Mouse (Mus musculus) left cerebral cortex, adult 9 months (tissue): ENCODE data around the gene Pde4a.
A peak's percentile ranks its signal among the peaks of the same experiment; 100 is the strongest.
"Not testable (repeated sequence)": the region's sequence is repeated elsewhere in the genome, so short reads cannot be mapped to it uniquely, and the experiment has no call there.

Experiments used
- DNase-seq, 2 experiments: peaks; one replicate each; pipeline ENCODE4 v3.0.0; 2022; ENCODE audit warnings: low spot score in 2 of 2

The Pde4a gene

DNA sequence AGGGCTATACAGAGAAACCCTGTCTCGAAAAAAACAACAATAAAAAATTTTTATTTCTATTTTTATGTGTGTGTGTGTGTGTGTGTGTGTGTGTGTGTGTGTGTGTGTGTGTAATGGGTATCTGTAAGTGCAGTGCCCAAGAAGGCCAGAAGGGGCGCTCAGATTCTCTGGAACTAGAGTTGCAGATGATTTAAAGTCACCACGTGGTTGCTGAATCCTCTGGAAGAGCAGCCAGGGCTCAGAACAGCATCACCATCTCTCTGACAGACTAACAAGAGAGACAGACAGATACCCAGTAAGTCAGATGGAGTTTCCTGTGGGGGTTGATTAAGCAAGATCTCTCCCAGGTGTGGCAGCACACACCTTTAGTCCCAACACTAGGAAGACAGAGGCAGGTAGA lies 54.3 kb downstream of the Pde4a start:
- no peak for DNase-seq

DNA sequence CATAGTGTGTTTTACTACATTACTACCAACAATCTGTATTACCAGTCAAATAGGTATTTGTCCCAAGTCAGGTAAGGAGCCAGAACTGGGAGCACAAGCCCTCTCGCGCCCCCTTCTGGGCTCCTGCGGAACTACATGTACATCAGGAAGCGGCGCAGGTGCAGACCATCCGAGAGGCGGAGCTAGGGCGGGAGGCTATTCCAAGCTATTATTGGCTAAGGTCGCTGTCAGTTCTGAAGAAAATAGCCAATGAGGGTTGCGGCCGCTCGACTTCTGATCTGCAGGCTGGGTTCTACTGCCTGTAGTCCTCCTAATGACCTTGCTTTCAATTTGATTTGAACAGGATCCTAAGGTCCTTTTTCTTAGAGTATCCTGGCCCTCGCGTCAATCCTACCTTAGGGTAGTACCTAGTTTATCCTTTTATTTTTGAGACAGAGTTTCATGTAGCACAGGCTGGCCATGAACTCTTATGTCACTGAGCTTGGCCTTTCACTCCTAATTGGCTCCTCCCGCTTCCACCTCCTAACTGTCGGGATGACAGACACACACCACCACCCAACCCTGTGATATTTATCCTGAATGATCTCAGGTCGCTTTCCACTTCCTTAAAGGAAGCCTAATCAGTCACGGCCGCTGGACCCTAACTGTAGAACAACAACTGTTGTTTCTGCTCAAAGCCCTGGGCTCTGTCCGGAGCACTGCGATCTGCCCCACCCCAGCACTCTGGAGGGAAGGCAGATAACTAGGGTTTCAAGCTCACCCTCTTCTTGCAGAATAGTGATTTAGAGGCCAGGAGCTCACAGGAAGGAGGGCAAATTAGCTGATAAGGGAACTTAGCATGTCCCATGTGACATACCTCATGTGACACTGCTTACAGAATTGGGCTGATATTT lies 55.2 kb downstream of the Pde4a start:
- peak; percentile 87 to 96 for DNase-seq

DNA sequence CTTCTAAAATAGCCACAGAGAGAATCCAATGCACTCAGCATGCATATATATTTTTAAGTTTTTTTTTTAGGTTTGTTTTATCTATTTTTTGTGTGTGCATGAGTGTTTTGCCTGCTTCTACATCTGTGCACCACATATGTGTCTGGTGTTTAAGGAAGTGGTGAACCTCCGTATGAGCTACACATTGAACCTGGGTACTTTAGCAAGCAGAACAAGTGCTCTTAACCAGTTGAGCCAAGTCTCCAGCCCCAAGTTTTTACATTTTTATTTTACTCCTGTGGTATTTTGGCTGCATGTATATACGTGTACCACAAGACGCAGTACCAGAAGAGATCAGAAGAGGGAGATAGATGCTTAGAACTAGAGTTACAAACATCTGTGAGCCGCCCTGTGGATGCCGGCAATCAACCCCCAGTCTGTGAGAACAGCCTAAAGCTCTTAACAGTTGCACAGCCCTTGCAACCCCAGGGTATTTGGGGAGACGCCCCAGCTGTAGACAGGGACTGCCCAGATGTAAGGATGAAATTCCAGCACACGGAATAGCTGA lies 55.9 kb downstream of the Pde4a start:
- peak in 1 of 2 experiments; percentile 59 for DNase-seq

DNA sequence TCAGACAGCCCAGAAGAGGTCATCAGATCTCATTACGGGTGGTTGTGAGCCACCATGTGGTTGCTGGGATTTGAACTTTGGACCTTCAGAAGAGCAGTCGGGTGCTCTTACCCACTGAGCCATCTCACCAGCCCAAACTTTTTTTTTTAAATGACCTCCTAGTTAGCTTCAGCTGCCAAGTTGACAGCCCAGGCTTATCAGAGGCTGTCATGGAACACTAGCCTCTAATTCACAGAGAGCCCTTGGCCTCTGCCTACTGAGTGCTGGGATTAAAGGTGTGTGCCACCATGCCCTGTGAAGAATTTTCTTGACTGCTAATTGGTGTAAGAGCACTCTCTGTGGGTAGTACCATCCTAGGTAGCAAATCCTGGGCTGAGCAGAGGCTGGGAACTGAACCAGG lies 58.0 kb downstream of the Pde4a start:
- DNase-seq = not testable (repeated sequence)

DNA sequence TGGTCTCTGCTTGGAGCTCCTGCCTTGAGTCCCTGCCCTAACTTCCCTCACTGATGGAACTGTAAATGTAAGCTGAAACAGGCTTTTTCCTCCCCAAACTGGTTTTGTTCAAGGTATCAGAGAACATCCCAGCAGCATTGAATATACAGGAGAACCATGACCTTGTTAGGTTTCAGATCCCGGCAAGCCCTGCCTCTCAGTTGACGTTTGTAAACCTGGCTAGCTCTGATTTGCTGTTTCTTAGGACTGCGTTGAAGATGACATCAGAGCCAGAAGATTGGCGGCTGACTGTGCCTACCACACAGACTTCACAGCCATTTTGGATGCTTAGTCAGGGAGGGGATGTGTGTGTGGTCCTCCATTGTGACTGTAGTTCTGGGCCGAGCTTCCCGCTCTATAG lies 58.4 kb downstream of the Pde4a start:
- DNase-seq = no peak

DNA sequence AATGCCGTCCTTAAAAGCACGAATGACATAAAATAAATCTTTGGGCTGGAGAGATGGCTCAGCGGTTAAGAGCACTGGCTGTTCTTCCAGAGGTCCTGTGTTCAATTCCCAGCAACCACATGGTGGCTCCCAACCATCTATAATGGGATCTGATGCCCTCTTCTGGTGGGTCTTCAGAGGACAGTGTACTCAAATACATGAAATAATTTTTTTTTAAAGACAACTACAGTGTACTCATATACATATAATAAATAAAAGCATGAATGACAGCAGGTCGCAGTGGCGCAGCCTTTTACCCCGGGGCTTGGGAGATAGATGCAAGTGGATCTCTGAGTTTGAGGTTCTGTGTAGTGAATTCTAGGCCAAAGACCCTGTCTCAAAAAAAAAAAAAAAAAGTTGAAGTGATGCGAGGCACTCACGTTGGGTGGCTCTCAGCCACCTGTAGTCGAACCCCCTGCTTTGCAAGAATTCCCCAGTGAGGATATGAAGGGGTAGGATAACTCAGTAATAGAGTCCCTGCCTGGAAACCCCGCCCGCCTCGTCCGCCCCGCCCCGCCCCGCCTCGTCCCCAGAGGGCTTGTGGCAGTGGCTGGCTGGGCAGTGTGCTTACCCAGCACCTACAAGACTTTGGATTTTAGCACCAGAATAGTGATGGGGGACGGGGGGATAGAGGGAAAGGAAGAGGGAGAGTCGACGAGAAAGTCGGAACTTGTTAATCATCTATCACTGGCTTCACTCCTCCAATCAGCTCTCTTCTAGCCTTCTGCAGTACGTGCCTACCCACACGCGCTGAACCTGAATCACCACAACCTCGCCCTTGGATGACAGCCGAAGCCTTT lies 59.3 kb downstream of the Pde4a start:
- no peak for DNase-seq

DNA sequence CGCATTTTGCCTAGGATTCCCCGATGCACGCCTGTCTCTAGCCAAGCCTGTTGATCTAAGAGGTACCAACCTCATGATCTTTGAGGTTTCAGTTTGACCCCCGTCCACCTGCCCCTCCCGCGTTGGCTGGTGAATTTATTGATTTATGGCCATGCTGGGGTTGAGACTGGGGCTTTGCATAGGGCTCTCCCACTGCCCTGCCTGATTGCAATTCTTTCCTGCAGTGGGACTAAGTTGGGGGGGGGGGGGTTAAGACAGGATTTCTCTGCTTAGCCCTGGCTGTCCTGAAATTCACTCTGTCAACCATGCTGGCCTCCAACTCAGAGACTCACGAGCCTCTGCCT lies 59.9 kb downstream of the Pde4a start:
- DNase-seq = no peak

DNA sequence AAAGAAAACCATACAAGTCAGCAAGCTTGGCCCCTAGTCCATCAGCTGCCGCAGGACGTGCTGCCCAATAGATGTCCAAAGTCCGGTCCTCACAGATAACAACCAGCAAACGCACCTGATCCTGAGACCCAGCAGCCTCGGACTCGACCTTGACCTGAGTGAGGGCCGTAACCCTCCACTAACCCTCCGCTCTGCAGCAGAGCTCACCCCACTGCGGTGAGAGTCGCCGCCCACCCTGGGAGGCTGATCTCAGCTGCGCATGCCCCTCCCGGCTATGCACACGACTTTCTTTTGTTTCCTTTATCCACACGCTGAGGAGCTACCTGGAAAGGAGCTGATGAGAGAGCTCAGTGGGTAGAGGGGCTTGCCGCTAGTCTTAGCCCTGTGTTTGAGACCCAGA lies 61.8 kb downstream of the Pde4a start:
- no peak for DNase-seq

DNA sequence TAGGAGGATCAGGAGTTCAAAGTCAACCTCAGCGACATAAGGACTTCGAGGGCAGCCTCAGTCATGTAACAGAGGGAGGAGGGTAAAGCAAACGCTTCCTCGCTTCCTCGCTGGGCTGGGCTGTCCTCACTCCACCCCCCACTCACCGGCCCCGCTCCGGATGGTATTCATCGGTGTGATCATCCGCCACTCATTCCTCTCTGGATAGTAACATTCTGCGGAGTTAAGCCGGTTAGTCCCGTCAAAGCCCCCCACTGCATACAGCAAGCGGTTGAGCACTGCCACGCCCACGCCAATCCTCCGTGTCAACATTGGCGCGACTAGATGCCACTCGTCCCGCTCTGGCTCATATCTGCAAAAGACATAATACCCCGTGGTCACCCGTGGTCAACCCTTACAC lies 66.0 kb downstream of the Pde4a start:
- DNase-seq = no peak

DNA sequence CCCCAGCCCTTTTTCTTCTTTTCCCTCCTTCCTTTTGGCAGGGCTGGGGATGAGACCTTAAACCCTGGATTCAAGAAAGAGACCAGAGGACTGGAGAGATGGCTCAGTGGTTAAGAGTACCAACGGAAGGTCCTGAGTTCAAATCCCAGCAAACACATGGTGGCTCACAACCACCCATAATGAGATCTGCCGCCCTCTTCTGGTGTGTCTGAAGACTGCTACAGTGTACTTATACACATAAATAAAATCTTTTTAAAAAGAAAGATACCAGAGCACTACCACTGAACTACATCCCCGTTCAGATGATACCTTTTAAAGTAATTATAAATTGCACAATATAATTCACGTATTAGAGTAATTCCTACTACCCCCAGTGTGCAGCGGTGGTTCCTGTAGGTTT lies 67.4 kb downstream of the Pde4a start:
- no peak for DNase-seq

DNA sequence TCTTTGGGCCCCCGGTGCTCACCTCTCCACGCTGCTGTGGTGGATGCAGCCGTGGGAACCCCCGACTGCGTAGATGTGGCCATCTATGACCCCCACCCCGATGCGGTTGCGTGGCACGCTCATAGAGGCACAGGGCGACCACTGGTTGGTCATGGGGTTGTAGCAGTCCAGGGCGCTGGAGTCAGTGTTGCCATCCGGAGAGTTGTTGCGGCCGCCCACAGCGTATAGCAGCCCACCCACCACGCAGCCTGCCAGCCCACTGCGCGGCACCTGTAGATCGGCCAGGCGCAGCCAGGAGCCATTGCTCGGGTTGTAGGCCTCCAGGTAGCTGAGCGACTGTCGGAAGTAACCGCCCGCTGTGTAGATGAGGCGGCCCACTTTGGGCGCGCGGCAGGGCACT lies 67.9 kb downstream of the Pde4a start:
- DNase-seq = no peak

DNA sequence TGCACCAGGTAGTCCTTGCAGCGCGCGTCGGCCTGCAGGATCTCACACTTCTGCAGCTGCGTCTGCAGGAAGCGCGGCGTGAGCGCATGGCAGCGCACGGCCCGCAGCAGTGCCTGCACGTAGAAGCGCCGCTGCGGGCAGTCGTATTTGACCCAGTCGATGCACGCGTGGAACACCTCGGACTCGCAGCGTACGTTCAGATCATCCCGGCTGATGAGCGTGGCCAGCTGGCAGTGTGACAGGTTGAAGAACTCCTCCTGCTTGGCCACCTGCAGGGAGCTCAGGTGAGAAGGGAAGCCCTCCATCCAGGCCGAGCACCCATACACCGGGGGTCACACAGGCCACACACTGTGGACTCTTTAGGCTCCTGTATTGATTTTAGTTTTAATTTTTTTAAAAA lies 68.3 kb downstream of the Pde4a start:
- DNase-seq = no peak

DNA sequence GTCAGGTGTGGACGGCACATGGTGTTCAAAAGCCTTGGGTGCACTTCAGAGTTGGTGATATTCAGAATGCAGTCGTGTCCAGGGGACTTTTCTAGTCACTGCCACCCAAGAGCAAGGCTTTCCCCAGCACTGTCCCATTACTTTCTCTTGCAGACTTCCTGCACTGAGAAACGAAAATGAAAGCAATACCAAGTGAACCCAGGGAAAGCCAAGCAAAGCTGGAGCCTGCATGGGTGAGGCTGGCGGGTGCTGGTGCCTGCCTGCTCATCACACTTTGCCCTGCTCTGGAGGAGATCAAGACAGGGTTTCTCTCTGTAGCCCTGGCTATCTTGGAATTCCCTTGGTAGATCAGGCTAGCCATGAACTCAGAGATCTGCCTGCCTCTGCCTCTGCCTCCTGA lies 69.8 kb downstream of the Pde4a start:
- no peak for DNase-seq

DNA sequence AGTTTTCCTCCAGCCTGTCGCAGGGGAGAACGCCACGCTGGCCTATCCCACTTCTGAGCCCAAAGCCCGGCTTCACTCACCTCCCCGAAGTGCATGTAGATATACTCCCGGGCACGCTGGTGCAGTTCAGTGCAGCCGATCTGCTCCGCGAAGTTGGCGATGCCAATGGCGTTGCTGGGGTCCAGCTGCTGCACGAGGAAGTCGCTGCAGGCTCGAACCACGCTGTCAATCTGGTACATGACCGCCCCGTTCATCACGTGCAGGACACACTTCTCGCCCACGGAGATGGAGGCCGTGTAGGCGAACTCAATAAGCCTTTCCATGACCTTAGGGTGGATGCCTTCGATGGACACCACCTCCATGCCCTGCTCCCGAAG lies 71.5 kb downstream of the Pde4a start:
- DNase-seq = no peak

DNA sequence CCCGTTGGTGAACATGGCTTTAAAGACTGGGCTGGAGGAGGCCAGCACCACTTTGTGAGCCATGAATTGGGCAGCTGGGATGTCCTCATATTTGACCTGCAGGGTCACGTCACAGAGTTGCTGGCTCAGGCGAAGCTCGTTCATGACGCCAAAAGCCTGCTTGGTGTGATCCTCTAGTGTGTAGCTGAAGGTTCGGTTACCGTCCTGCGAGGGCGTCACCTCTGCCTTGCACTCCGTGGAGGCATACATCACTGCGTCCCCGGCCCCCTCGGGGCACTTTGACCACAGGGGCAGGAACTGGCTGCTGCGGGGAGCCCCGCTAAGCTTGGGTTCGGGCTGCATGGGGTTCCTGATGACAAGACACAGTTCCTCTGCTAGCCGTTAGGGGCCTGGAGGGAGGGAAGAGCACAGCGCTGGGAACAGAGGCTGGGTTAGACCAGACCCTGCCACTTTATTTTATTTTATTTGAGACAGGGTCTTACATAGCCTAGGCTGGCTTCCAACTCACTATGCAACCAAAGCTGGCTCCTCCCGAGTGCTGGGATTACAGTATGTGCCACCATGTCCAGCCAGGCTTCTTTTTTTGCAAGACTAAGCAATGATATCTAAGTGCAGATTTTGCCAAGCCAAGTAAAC lies 72.0 kb downstream of the Pde4a start:
- peak in 1 of 2 experiments; percentile 29 for DNase-seq

DNA sequence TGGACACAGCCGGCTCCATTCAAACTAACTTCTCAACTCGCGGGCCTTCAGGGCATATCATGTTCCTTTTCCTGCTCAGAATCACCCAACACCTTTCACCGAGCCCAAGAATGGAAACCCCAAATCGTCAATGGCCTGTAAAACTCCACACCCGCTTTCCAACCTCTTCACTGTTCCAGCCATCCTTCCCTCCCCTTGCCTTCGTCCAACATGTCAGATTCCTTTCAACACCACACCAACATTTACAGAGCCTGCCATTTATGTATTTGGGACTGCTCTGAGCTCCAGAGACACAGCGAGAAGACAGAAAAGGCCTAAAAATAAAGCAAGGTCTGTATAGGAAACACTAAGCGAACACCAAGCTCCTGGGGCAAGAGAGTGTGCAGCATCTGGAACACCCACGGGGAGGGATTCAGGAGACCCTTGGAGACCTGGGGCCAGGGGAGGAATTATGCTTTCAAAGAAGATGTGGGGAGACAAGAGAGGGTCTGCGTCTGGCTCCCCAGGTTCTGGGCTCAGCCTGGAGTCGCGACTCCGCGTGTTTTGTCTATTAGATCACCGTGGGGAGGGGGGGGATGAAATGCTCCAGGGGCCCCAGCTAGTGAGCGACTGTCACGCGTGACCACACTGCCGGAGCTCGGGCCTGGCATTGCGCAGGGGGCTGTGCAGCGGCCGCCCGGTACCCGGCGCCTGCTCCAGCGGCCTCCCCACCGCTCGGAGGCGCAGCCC lies 72.7 kb downstream of the Pde4a start:
- DNase-seq = no peak

DNA sequence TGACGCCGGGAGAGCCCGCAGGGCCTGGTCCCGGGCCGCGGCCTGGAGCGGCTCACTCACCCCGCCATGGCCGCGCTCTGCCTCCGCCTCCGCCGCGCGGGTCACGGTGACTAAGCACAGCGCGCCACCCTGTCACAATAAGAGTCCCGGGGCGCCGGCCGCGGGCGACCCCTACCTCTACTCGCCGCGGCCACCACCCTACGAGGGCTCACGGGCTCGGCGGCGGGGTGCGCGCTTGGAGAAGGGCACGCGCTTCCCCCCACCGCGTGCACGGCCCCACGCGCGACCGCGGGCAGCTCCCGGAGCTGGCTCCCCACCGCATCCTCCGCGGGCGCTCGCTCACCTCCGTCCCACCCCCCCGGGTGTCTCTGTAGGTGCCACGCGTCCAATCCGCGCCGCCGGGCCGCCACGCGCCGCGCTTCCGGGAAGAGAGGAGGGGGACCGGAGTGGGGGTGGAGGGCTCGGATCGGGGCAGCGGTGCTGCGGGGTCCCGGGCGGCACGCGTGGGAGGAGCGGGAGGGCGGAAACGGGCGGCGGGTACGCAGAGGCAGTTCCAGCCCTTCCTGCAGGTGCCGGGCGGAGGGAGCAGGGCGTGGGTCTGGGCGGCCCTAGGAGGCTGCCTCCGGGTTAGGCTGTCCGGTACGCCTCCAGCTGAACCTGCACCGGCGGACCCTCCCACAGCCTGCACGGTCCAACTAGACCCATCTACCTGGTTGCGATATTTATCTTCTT lies 73.4 kb downstream of the Pde4a start, which contains the start of gene Keap1:
TSS of gene Keap1 (minus strand) at position 629 of the 732 bp plus-strand sequence.
- DNase-seq = peak in 1 of 2 experiments; percentile 66

DNA sequence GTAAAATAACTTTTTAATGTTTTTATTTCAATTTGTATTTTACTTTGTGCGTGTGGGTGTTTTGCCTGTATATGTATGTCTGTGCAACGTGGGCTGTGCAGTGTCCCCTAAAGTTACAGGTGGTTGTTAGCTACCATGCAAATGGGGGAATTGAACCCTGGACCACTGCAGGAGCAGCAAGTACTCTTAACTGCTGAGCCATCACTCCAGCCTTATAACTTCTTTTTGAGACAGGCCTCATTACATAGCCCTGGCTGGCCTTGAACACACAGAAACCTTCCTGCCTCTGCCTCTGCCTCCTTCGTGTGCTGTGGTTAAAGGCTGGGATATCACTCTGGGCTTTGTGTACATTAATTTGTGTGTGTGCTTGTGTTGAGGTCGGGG lies 73.9 kb downstream of the Pde4a start:
- DNase-seq = no peak

DNA sequence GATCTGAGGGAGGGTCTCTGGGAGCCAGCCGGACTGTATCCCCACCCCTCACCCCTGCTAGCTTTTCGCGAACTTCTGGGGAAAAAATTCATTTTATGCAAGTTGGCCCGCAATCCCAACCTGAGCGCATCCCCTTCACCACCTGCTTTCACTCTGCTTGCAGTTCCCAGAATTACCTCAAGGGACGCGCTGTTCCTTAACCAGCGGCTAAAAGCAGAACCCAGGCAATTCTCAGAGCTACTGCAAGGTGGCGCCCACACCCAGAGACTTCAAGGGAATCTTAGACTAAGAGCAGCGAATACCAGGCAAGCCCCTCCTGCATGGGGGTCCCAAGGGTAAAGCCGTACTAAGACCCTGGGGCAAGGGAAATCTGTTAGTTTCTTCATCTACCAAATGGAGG lies 75.8 kb downstream of the Pde4a start:
- DNase-seq = peak in 1 of 2 experiments; percentile 90

DNA sequence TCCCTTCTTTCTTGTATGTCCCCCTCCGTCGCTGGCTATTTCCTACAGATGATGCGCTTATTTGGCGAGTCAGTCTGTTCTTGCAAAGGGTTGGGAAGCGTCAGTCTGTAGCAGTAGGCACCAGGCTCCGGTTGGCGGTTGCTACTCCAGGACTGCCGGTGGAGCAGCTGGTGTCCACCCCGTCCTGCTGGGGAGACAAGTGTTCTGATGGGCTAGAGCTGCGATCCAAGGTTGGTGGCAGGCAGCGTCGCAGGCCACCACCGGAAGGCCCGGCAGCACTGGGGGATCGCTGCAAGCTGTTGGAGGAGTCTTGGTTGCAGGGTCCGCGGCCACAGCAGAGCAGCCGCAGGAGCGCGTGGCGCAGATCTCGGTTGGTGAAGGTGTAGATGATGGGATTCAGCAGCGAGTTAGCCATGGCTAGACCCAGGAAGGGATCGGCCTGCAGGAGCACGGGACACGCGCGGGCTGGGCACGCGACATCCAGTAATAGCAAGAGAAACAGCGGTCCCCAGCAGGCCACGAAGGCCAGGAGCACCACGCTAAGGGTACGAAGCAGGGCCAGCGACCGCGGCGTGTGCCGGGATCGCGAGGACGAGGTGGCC lies 78.4 kb downstream of the Pde4a start:
- no peak for DNase-seq
